Mouse (Mus musculus) small intestine, adult 2 months (tissue): ENCODE results near the gene Evl. TPM values are rescaled to one million over a fixed set of nuclear protein-coding genes. Genes with fewer than 3 reads are reported as not detected.

ENCODE experiments used
- H3K27ac ChIP-seq: fragments of 200-500 bp; 2 replicates; pipeline ENCODE4 v1.5.1; 2012; ENCODE audit warnings: low read depth, low read length, control low read depth, inconsistent platforms; ENCODE audit not compliant: insufficient read depth
- H3K27me3 ChIP-seq: fragments of 200-500 bp; 2 replicates; pipeline ENCODE4 v1.6.1; 2012; ENCODE audit warnings: mild to moderate bottlenecking, moderate library complexity, low read length, inconsistent platforms; ENCODE audit not compliant: control insufficient read depth, insufficient read depth
- H3K36me3 ChIP-seq: fragments of 200-500 bp; 2 replicates; pipeline ENCODE4 v1.6.1; 2012; ENCODE audit warnings: mild to moderate bottlenecking, low read length, control low read depth, inconsistent platforms; ENCODE audit not compliant: control insufficient read depth, insufficient read depth
- H3K4me1 ChIP-seq: fragments of 200-500 bp; 2 replicates; pipeline ENCODE4 v1.6.1; 2012; ENCODE audit warnings: low read length, inconsistent platforms, mixed read lengths; ENCODE audit not compliant: control insufficient read depth, insufficient read depth, insufficient read length
- H3K4me3 ChIP-seq: fragments of 200-500 bp; 2 replicates; pipeline ENCODE4 v1.5.1; 2012; ENCODE audit warnings: low read depth, mild to moderate bottlenecking, control low read depth, inconsistent platforms, low read length, moderate library complexity
- CTCF ChIP-seq: fragments of 200-500 bp; IDR thresholded peaks from 2 replicates; pipeline ENCODE4 v1.5.1; 2012; ENCODE audit warnings: low read depth, mild to moderate bottlenecking, control low read depth, inconsistent platforms, low read length, moderate library complexity, mixed read lengths; ENCODE audit not compliant: insufficient replicate concordance, insufficient read length; ENCODE audit errors: extremely low read depth
- POLR2A ChIP-seq: fragments of 200-500 bp; IDR thresholded peaks from 2 replicates; pipeline ENCODE4 v1.6.1; 2012; ENCODE audit warnings: low read depth, mild to moderate bottlenecking, control low read depth, inconsistent platforms, low read length, moderate library complexity
- WGBS: fragments of 180-500 bp; shearing (Covaris S2); methylation state at CpG from one replicate; pipeline ENCODE4 v1.1.7; 2018; 5-methylcytosine and 5-hydroxymethylcytosine counted together
- polyA plus RNA-seq: library from polyadenylated mRNA; depleted of rRNA; stranded (reverse); fragments of >200 nt; gene quantifications from 2 replicates; pipeline ENCODE4 v1.2.3, GENCODE M21; 2012; rRNA removed

Gene Evl
- polyA plus RNA-seq, 1 experiment: 22.7 TPM

- Histone ChIP-seq H3K4me3 (no peak overlapping the region), H3K27me3 (no peaks in the 10 kb centered on the region), H3K36me3 (no peaks in the 10 kb centered on the region), H3K27ac (no peak overlapping the region), H3K4me1 (no peaks in the 10 kb centered on the region; the same call in 1 of the 2 replicates)
- no peak for TF ChIP-seq POLR2A
- TF ChIP-seq CTCF: no peak
- WGBS: 94% methylated on average over 4 of the region's 4 CpGs
Measured at GRCm38 (mm10) chr12:108722464-108722863, 167.9 kb downstream of the Evl start.

GRCm38 (mm10) chr12:108723841-108724240 lies 169.3 kb downstream of the Evl start:
- H3K4me1 ChIP-seq: no peaks in the 10 kb centered on the region; the same call in 1 of the 2 replicates
- 91% methylated on average over 3 of the region's 3 CpGs for WGBS
- TF ChIP-seq CTCF (no peak), POLR2A (no peak)
- no peaks in the 10 kb centered on the region for H3K36me3 ChIP-seq
- no peak overlapping the region for H3K4me3 ChIP-seq
- H3K27me3 ChIP-seq: no peaks in the 10 kb centered on the region
- no peak overlapping the region for H3K27ac ChIP-seq

GRCm38 (mm10) chr12:108734386-108734785 lies 179.9 kb downstream of the Evl start:
- WGBS: 98% methylated on average over 2 of the region's 2 CpGs
- no peaks in the 10 kb centered on the region for H3K27me3 ChIP-seq
- no peaks in the 10 kb centered on the region for H3K4me1 ChIP-seq
- TF ChIP-seq POLR2A (no peak), CTCF (no peak)
- H3K4me3 ChIP-seq: no peak overlapping the region
- H3K36me3 ChIP-seq: no peaks in the 10 kb centered on the region
- no peak overlapping the region for H3K27ac ChIP-seq

GRCm38 (mm10) chr12:108737838-108738237 lies 183.3 kb downstream of the Evl start:
- H3K4me1 ChIP-seq: no peaks in the 10 kb centered on the region
- TF ChIP-seq CTCF (no peak), POLR2A (no peak)
- H3K27ac ChIP-seq: no peak overlapping the region
- H3K27me3 ChIP-seq: no peaks in the 10 kb centered on the region
- H3K4me3 ChIP-seq: no peak overlapping the region
- WGBS: 91% methylated on average over 7 of the region's 7 CpGs
- H3K36me3 ChIP-seq: no peaks in the 10 kb centered on the region

Other genes starting within 250 kb of the Evl start
- gene Hhipl1, start 248.4 kb upstream of the Evl start, polyA plus RNA-seq: 0.76 and 1.1 TPM in 2 replicates
- gene Cyp46a1, start 220.3 kb upstream of the Evl start, polyA plus RNA-seq: 0.51 and 1.2 TPM in 2 replicates
- 10.1 and 19.8 TPM in 2 replicates for gene Eml1, start 183.8 kb upstream of the Evl start, polyA plus RNA-seq
- 211 and 406 TPM in 2 replicates for gene Degs2, start 147.6 kb downstream of the Evl start, polyA plus RNA-seq
- 10.5 and 22.4 TPM in 2 replicates for gene Yy1, start 238.3 kb downstream of the Evl start, polyA plus RNA-seq